Mouse (Mus musculus) erythroblast, embryonic 14.5 days (primary cell): ENCODE results near the gene Atg9a. TPM values are rescaled to one million over a fixed set of nuclear protein-coding genes. Genes with fewer than 3 reads are reported as not detected.

Source experiments
- H3K27me3 ChIP-seq: 2 replicates; pipeline ENCODE4 v1.6.1; 2012; ENCODE audit warnings: inconsistent platforms; ENCODE audit not compliant: control insufficient read depth
- H3K36me3 ChIP-seq: 2 replicates; pipeline ENCODE4 v1.6.1; 2012; ENCODE audit warnings: mild to moderate bottlenecking, inconsistent platforms; ENCODE audit not compliant: control insufficient read depth
- H3K4me1 ChIP-seq: 2 replicates; pipeline ENCODE4 v1.6.1; 2012; ENCODE audit warnings: inconsistent platforms; ENCODE audit not compliant: control insufficient read depth
- H3K4me3 ChIP-seq: replicated peaks from 2 replicates; pipeline ENCODE3; 2012; ENCODE audit warnings: moderate library complexity, mild to moderate bottlenecking, inconsistent platforms
- H3K9me3 ChIP-seq: 2 replicates; pipeline ENCODE4 v1.6.1; 2012; ENCODE audit warnings: low read length, inconsistent platforms, mixed read lengths; ENCODE audit not compliant: control insufficient read depth
- GATA1 ChIP-seq: IDR thresholded peaks from 2 replicates; pipeline ENCODE4 v1.6.1; 2012; ENCODE audit warnings: low read length, inconsistent platforms, mixed read lengths
- TAL1 ChIP-seq: IDR thresholded peaks from 3 replicates; pipeline ENCODE4 v1.6.1; 2012; ENCODE audit warnings: low read length, inconsistent platforms, mixed read lengths
- polyA plus RNA-seq: library from polyadenylated mRNA; stranded (reverse); fragments of >175 nt; gene quantifications from 2 replicates; pipeline ENCODE4 v1.2.3, GENCODE M21; 2012

The Atg9a gene
- polyA plus RNA-seq, 1 experiment: 25.7 TPM

- H3K4me1 ChIP-seq: peaks cover 58% of the 10 kb centered on the region
- peaks cover 99% of the 10 kb centered on the region for H3K36me3 ChIP-seq
These were observed 6.5 kb downstream of the Atg9a start for GRCm38 (mm10) chr1:75185495-75185894.

GRCm38 (mm10) chr1:75182160-75182559 is 9.8 kb downstream of the Atg9a start:
- peaks cover 56% of the 10 kb centered on the region for H3K4me1 ChIP-seq

More at GRCm38 (mm10) chr1:75185495-75185894, 6.5 kb downstream of the Atg9a start:
- peaks cover 7% of the 10 kb centered on the region for H3K9me3 ChIP-seq
- H3K4me3 ChIP-seq: no peak overlapping the region
- no peak for TF ChIP-seq GATA1
- TF ChIP-seq TAL1: no peak
- H3K27me3 ChIP-seq: no peaks in the 10 kb centered on the region; the same call in 1 of the 2 replicates

GRCm38 (mm10) chr1:75181377-75181870 is 10.6 kb downstream of the Atg9a start:
- no peak for TF ChIP-seq TAL1
- no peak for TF ChIP-seq GATA1
- no peaks in the 10 kb centered on the region; the same call in 1 of the 2 replicates for H3K27me3 ChIP-seq

More at GRCm38 (mm10) chr1:75182160-75182559, 9.8 kb downstream of the Atg9a start:
- Histone ChIP-seq H3K9me3 (peaks cover 7% of the 10 kb centered on the region), H3K36me3 (peaks cover 89% of the 10 kb centered on the region), H3K27me3 (no peaks in the 10 kb centered on the region; the same call in 1 of the 2 replicates), H3K4me3 (no peak overlapping the region)
- TF ChIP-seq TAL1 (no peak), GATA1 (no peak)

GRCm38 (mm10) chr1:75180741-75181140 is 11.3 kb downstream of the Atg9a start:
- Histone ChIP-seq H3K27me3 (no peaks in the 10 kb centered on the region; the same call in 1 of the 2 replicates), H3K36me3 (peaks cover 89% of the 10 kb centered on the region), H3K4me3 (peak overlapping the region; percentile 87), H3K4me1 (peaks cover 65% of the 10 kb centered on the region), H3K9me3 (peaks cover 7% of the 10 kb centered on the region)
- no peak for TF ChIP-seq TAL1

More at GRCm38 (mm10) chr1:75181377-75181870, 10.6 kb downstream of the Atg9a start:
- peaks cover 89% of the 10 kb centered on the region for H3K36me3 ChIP-seq
- peak overlapping the region; percentile 87 for H3K4me3 ChIP-seq
- H3K4me1 ChIP-seq: peaks cover 60% of the 10 kb centered on the region
- peaks cover 7% of the 10 kb centered on the region for H3K9me3 ChIP-seq

DNA sequence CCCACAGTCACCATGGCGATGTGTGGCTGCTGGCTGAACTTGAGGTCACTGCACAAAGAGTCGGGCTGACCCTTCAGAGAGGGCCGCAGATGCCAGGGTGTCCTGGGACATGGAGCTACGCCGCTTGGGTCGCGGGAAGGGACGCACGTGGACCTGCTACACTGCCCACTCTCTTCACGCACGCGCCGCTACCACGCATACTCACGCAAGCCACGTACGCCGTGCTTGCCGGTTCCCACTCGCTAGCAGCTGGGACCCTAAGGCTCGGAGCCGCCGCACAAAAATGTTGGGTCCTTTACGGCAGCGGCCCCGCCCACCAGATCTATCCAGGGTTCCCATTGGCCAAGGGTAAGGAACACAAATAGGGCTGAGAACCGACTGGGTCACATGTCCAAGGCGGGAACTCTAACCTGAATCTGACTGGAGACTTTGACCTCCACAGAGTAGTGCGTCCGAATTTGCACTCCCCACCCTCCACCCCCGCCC is 11.8 kb downstream of the Atg9a start, which contains the start of gene Abcb6:
Gene Abcb6, minus strand, starts transcription at position 288 of the 486 bp plus-strand sequence.
- peaks cover 89% of the 10 kb centered on the region for H3K36me3 ChIP-seq
- H3K27me3 ChIP-seq: no peaks in the 10 kb centered on the region; the same call in 1 of the 2 replicates
- H3K4me1 ChIP-seq: peaks cover 70% of the 10 kb centered on the region
- peak within 1 kb of the TSS; percentile 87 for H3K4me3 ChIP-seq
- peaks cover 7% of the 10 kb centered on the region for H3K9me3 ChIP-seq
- TF ChIP-seq GATA1 (no peak), TAL1 (no peak)

- H3K9me3 ChIP-seq: peaks cover 7% of the 10 kb centered on the region
- no peaks in the 10 kb centered on the region; the same call in 1 of the 2 replicates for H3K27me3 ChIP-seq
- peaks cover 89% of the 10 kb centered on the region for H3K36me3 ChIP-seq
- peak; percentile 50; the same call in 2 of the 3 replicates for TF ChIP-seq TAL1
- peak; percentile 30; the same call in 1 of the 2 replicates for TF ChIP-seq GATA1
- H3K4me1 ChIP-seq: peaks cover 68% of the 10 kb centered on the region
- H3K4me3 ChIP-seq: peak overlapping the region; percentile 87
These were observed 12.5 kb downstream of the Atg9a start for GRCm38 (mm10) chr1:75179334-75180104.

- Histone ChIP-seq H3K4me1 (peaks cover 69% of the 10 kb centered on the region), H3K27me3 (no peaks in the 10 kb centered on the region), H3K9me3 (no peaks in the 10 kb centered on the region), H3K4me3 (peak within 1 kb of the TSS; percentile 86), H3K36me3 (peaks cover 49% of the 10 kb centered on the region)
- TF ChIP-seq GATA1: no peak
- TF ChIP-seq TAL1: no peak
These were observed 23.2 kb downstream of the Atg9a start, which contains the start of gene Zfand2b for GRCm38 (mm10) chr1:75168472-75169464. Zfand2b (plus strand) TSS chr1:75168646.

DNA sequence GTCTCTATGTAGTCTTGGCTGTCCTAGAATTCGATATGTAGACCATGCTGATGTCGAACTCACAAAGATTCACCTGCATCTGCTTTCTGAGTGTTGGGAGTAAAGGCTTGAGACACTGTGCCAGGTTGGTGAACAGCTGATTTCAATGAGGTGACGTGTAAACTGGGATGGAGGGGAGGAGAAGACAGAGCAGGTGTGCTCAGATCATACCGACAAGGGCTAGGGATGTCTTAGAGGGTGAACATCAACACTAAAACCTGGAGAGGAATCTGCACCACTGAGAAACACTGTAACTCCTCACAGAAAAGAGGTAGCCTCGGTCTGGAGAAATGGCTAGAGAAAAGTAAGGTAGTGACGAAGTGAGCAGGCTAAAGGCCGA is 23.9 kb downstream of the Atg9a start:
- TF ChIP-seq GATA1 (no peak), TAL1 (no peak)

More for the DNA sequence above, 23.9 kb downstream of the Atg9a start:
- Histone ChIP-seq H3K36me3 (peaks cover 42% of the 10 kb centered on the region), H3K4me1 (peaks cover 63% of the 10 kb centered on the region), H3K4me3 (peak overlapping the region; percentile 86), H3K9me3 (peaks cover 5% of the 10 kb centered on the region; the same call in 1 of the 2 replicates), H3K27me3 (no peaks in the 10 kb centered on the region)
